Mouse (Mus musculus) hindbrain, embryonic 13.5 days (tissue): ENCODE data around the gene Cts7. TPM values are rescaled to one million over a fixed set of nuclear protein-coding genes. Genes with fewer than 3 reads are reported as not detected.

Source experiments
- ATAC-seq: fragments of 200-750 bp; cut with Nextera tagmentation; 2 replicates; pipeline ENCODE4 v1.8.0; 2017; ENCODE audit warnings: moderate TSS enrichment; ENCODE audit not compliant: low FRiP score
- H3K27ac ChIP-seq: fragments of 300-500 bp; sonication (generic); 2 replicates; pipeline ENCODE4 v1.5.1; 2015; ENCODE audit warnings: inconsistent platforms, mild to moderate bottlenecking, moderate library complexity
- H3K27me3 ChIP-seq: fragments of 300-500 bp; sonication (generic); 2 replicates; pipeline ENCODE4 v1.6.1; 2015; ENCODE audit warnings: mild to moderate bottlenecking, inconsistent platforms
- H3K36me3 ChIP-seq: fragments of 300-500 bp; sonication (generic); 2 replicates; pipeline ENCODE4 v1.6.1; 2015; ENCODE audit warnings: mild to moderate bottlenecking, inconsistent platforms
- H3K4me1 ChIP-seq: fragments of 300-500 bp; sonication (generic); replicated peaks from 2 replicates; pipeline ENCODE4 v1.6.1; 2015; ENCODE audit warnings: inconsistent platforms
- H3K4me2 ChIP-seq: fragments of 300-500 bp; sonication (generic); 2 replicates; pipeline ENCODE4 v1.6.1; 2015; ENCODE audit warnings: inconsistent platforms, mild to moderate bottlenecking, moderate library complexity
- H3K4me3 ChIP-seq: fragments of 300-500 bp; sonication (generic); 2 replicates; pipeline ENCODE4 v1.5.1; 2015; ENCODE audit warnings: mild to moderate bottlenecking, inconsistent platforms
- H3K9ac ChIP-seq: fragments of 300-500 bp; sonication (generic); 2 replicates; pipeline ENCODE4 v1.6.1; 2015; ENCODE audit warnings: mild to moderate bottlenecking, inconsistent platforms
- H3K9me3 ChIP-seq: fragments of 300-500 bp; sonication (generic); 2 replicates; pipeline ENCODE4 v1.6.1; 2016; ENCODE audit warnings: inconsistent platforms
- microRNA-seq: library from miRNA; unstranded; fragments of <30 nt; microRNA quantifications from one replicate; pipeline ENCODE4, GENCODE M21; 2016
- polyA plus RNA-seq: library from polyadenylated mRNA; unstranded; fragments of >200 nt; fragmentation: Nextera tagmentation; extraction: Ambion mirVana; gene quantifications from 2 replicates; pipeline ENCODE4 v1.2.1, GENCODE M21; 2015

Cts7 gene
- not detected in 2 replicates for polyA plus RNA-seq

- ATAC-seq, result no peak
- no peak within 1 kb of the TSS for H3K27ac ChIP-seq
- no peaks in the 10 kb centered on the region for H3K36me3 ChIP-seq
- no peak within 1 kb of the TSS for H3K9ac ChIP-seq
- no peak within 1 kb of the TSS for H3K4me3 ChIP-seq
- H3K4me2 ChIP-seq, result no peak within 1 kb of the TSS
- H3K4me1 ChIP-seq, result no peaks in the 10 kb centered on the region
- peaks cover 33% of the 10 kb centered on the region for H3K9me3 ChIP-seq
- H3K27me3 ChIP-seq, result no peaks in the 10 kb centered on the region
Measured at GRCm38 (mm10) chr13:61358097-61358496, at the start of gene Cts7. Gene Cts7 (minus strand): TSS chr13:61358197.

Small RNA genes within 50 kb of the gene (microRNA-seq; reads per million reads assigned to microRNA genes)
- not detected for gene Gm27704

Other genes starting within 250 kb of the Cts7 start
- not detected in 2 replicates for gene Ctsr, start 193.9 kb downstream of the Cts7 start, polyA plus RNA-seq
- not detected in 2 replicates for gene Cts6, start 154.8 kb downstream of the Cts7 start, polyA plus RNA-seq
- not detected in 2 replicates for gene Cts8, start 102.8 kb downstream of the Cts7 start, polyA plus RNA-seq
- gene Gm49398, start 69.4 kb downstream of the Cts7 start, polyA plus RNA-seq, result not detected in 2 replicates
- gene Ctsm, start 183.6 kb upstream of the Cts7 start, polyA plus RNA-seq, result not detected in 2 replicates
- gene Gm49352, start 210.0 kb upstream of the Cts7 start, polyA plus RNA-seq, result not detected in 2 replicates
- gene Cts3, start 211.9 kb upstream of the Cts7 start, polyA plus RNA-seq, result not detected in 2 replicates